ENCODE assay signal across 9 mouse cellular contexts in the genomic region with DNA sequence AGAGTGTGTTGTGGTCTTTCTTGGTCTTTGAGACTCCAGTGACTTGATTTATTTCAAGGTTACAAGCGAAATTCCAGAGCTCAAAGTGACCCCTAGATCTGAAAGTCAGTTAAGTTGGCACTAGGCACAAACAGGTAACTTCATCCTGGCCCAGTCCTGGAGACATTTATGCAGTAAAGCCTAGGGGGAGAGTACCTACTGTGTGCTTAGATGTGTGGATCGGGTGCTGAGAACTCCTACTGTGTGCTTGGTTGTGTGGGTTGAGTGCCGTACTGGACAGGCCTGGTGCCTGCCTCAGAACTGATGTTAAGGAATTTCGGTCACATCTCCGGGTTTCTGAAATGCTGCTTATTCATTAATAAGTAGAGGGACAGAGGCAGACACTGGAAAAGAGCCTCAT. TPM values are rescaled to one million over a fixed set of nuclear protein-coding genes. Genes with fewer than 3 reads are reported as not detected.
DNase-seq lines count a peak whose midpoint lies in the region; ATAC-seq and TF ChIP-seq lines count a peak whose summit lies in the region.
"Had no signal": no experiment of that assay in that cellular context is flagged by ENCODE, and none has a peak within 500 bp of the region (broad histone marks: within the 10 kb centered on the region; RNA-seq: fewer than 3 reads in every experiment).

No protein-coding gene starts in this region.

- TF ChIP-seq EP300 in liver, postnatal 0 days (IDR thresholded peaks at IDR 0.05; ENCODE audit: low read depth) = no peak

- H3K4me2 ChIP-seq in heart, embryonic 16.5 days (ENCODE audit: low read depth, low read length) = peak overlapping the region; percentile 90
- peak overlapping the region; percentile 76 for H3K4me2 ChIP-seq in forebrain, embryonic 16.5 days (ENCODE audit: low read length)
- peak overlapping the region; percentile 96 for H3K4me2 ChIP-seq in liver, postnatal 0 days (ENCODE audit: low read depth, low read length)

- peaks cover 26% of the 10 kb centered on the region for H3K36me3 ChIP-seq in heart, embryonic 16.5 days (ENCODE audit: control insufficient read depth, insufficient read depth)
- peaks cover 10% of the 10 kb centered on the region for H3K36me3 ChIP-seq in ES-E14 (ENCODE audit: control insufficient read depth, insufficient read depth, low read length, poor library complexity, severe bottlenecking)
- peaks cover 3% of the 10 kb centered on the region for H3K36me3 ChIP-seq in forebrain, embryonic 16.5 days (ENCODE audit: control insufficient read depth, insufficient read depth)
- H3K36me3 ChIP-seq in liver, postnatal 0 days (replicated peaks; ENCODE audit: insufficient read depth, low read length) = peaks cover 28% of the 10 kb centered on the region

- WGBS in heart, embryonic 16.5 days = 83% methylated on average over 5 of the region's 5 CpGs
- 88% methylated on average over 5 of the region's 5 CpGs for WGBS in forebrain, embryonic 16.5 days
- WGBS in liver, postnatal 0 days (ENCODE audit: insufficient replicate concordance) = 90% methylated on average over 5 of the region's 5 CpGs

- peaks cover 10% of the 10 kb centered on the region for H3K4me1 ChIP-seq in heart, embryonic 16.5 days (ENCODE audit: control insufficient read depth, insufficient read depth, low read length)
- no peaks in the 10 kb centered on the region for H3K4me1 ChIP-seq in ES-E14 (ENCODE audit: control insufficient read depth in 2 of 2, insufficient read depth in 2 of 2, low read length in 2 of 2, poor library complexity in 1 of 2)
- peaks cover 22% of the 10 kb centered on the region for H3K4me1 ChIP-seq in forebrain, embryonic 16.5 days (replicated peaks; ENCODE audit: control insufficient read depth, insufficient read depth, low read length)
- peaks cover 18% of the 10 kb centered on the region for H3K4me1 ChIP-seq in liver, postnatal 0 days (ENCODE audit: insufficient read depth)

- H3K27me3 ChIP-seq in heart, embryonic 16.5 days (ENCODE audit: control insufficient read depth, insufficient read depth, low read length) = no peaks in the 10 kb centered on the region
- H3K27me3 ChIP-seq in forebrain, embryonic 16.5 days (replicated peaks; ENCODE audit: control insufficient read depth, insufficient read depth, low read length) = no peaks in the 10 kb centered on the region
- no peaks in the 10 kb centered on the region for H3K27me3 ChIP-seq in liver, postnatal 0 days (ENCODE audit: insufficient read depth, low read length)
- H3K27me3 ChIP-seq: Patski had no signal

- intact Hi-C loops in heart, postnatal 25 days (cut with DNase I) = loop anchor here (5.0 kb wide), 1 partner anchor 51 kb away; the partner anchor contains the start of gene Atxn2

- peak overlapping the region; percentile 93 for H3K9ac ChIP-seq in heart, embryonic 16.5 days (ENCODE audit: low read length)
- H3K9ac ChIP-seq in ES-E14 (ENCODE audit: insufficient read depth, low read depth, low read length, poor library complexity, severe bottlenecking) = peak overlapping the region; percentile 92; the same call in 1 of the 2 replicates
- H3K9ac ChIP-seq in forebrain, embryonic 16.5 days (replicated peaks; ENCODE audit: low read depth, low read length) = no peak overlapping the region
- peak overlapping the region; percentile 93 for H3K9ac ChIP-seq in liver, postnatal 0 days (replicated peaks)

- no peaks in the 10 kb centered on the region for H3K9me3 ChIP-seq in heart, embryonic 16.5 days (replicated peaks; ENCODE audit: control insufficient read depth, low read length)
- no peaks in the 10 kb centered on the region for H3K9me3 ChIP-seq in ES-E14 (ENCODE audit: control insufficient read depth, insufficient read depth, low read depth, low read length)
- no peaks in the 10 kb centered on the region for H3K9me3 ChIP-seq in forebrain, embryonic 16.5 days (ENCODE audit: control insufficient read depth, low read length)
- H3K9me3 ChIP-seq in liver, postnatal 0 days (ENCODE audit: low read length) = no peaks in the 10 kb centered on the region

- H3K4me3 ChIP-seq in heart, embryonic 16.5 days (ENCODE audit: low read length) = peak overlapping the region; percentile 91
- H3K4me3 ChIP-seq in ES-E14 (ENCODE audit: insufficient read depth in 1 of 2, low read depth in 1 of 2, low read length in 2 of 2, poor library complexity in 1 of 2, severe bottlenecking in 1 of 2) = peak overlapping the region; percentile 64 to 86; a peak in 3 of 4 replicates
- H3K4me3 ChIP-seq in forebrain, embryonic 16.5 days (replicated peaks; ENCODE audit: low read length) = peak overlapping the region; percentile 85
- H3K4me3 ChIP-seq in liver, postnatal 0 days (ENCODE audit: low read depth, low read length) = peak overlapping the region; percentile 94

- ATAC-seq in heart, embryonic 16.5 days (replicated peaks; ENCODE audit: extremely low read depth, insufficient read depth, low FRiP score) = no peak
- ATAC-seq in forebrain, embryonic 16.5 days = no peak
- ATAC-seq in liver, postnatal 0 days = no peak

- DNase-seq in heart, postnatal 25 days (ENCODE audit: low spot score) = no peak
- no peak for DNase-seq in ES-E14 (ENCODE audit: low read depth, low spot score)
- no peak for DNase-seq in liver, postnatal 0 days
- DNase-seq in gastrocnemius, adult 18-20 months (ENCODE audit: low spot score) = no peak
- DNase-seq in right cerebral cortex, postnatal 10 days (ENCODE audit: low spot score in 2 of 2) = no peak
- DNase-seq in gastrocnemius, postnatal 4 days (ENCODE audit: low spot score in 2 of 2) = no peak

- no peak overlapping the region for H3K27ac ChIP-seq in heart, embryonic 16.5 days (ENCODE audit: low read length)
- H3K27ac ChIP-seq in ES-E14 (ENCODE audit: insufficient read depth, low read depth, low read length, poor library complexity, severe bottlenecking) = no peak overlapping the region
- no peak overlapping the region for H3K27ac ChIP-seq in forebrain, embryonic 16.5 days (ENCODE audit: low read length)
- H3K27ac ChIP-seq in liver, postnatal 0 days (ENCODE audit: low read depth) = peak overlapping the region; percentile 90

- in situ Hi-C loops in ES-E14 (cut with MboI; ENCODE audit: low sequenced_read_pairs in 2 of 2, unreplicated experiment in 2 of 2) = no loop called here

- TF ChIP-seq CTCF in liver, postnatal 0 days (IDR thresholded peaks at IDR 0.05; ENCODE audit: low read depth) = no peak

TF ChIP-seq in ES-E14, 5 proteins besides CTCF, POLR2A, EP300 and RAD21:
- TF ChIP-seq MAFK (IDR thresholded peaks at IDR 0.05; ENCODE audit: insufficient read depth, low read depth, low read length) = no peak
- TF ChIP-seq ZC3H11A (IDR thresholded peaks at IDR 0.05; ENCODE audit: borderline replicate concordance, low read depth, low read length) = no peak
- TF ChIP-seq HCFC1 (IDR thresholded peaks at IDR 0.05; ENCODE audit: borderline replicate concordance, insufficient read depth, low read length) = no peak
- TF ChIP-seq ZNF384 (IDR thresholded peaks at IDR 0.05; ENCODE audit: low read depth, low read length) = no peak
- TF ChIP-seq CHD2 (IDR thresholded peaks at IDR 0.05; ENCODE audit: low read depth, low read length) = no peak

RNA-seq across cellular contexts. Expression of gene Brap, which starts 1.1 kb away (rescaled TPM):
- polyA plus RNA-seq in heart, embryonic 16.5 days (2015; fragmentation: Nextera tagmentation; extraction: Ambion mirVana) = 29.0 and 30.0 TPM in 2 replicates
- total RNA-seq in heart, postnatal 25 days (2021) = 10 to 100 TPM; 26.7 to 27.0 TPM
- total RNA-seq in ES-E14 (2012; rRNA removed) = 24.2 and 31.8 TPM in 2 replicates
- 51.5 and 55.5 TPM in 2 replicates for polyA plus RNA-seq in forebrain, embryonic 16.5 days (2015; fragmentation: Nextera tagmentation; extraction: Ambion mirVana)
- 37.9 and 41.0 TPM in 2 replicates for polyA plus RNA-seq in liver, postnatal 0 days (2015; fragmentation: Nextera tagmentation; extraction: Ambion mirVana)
- 10 to 100 TPM; 29.7 to 31.8 TPM for total RNA-seq in gastrocnemius, adult 18-20 months (2021)
- 10 to 100 TPM; 27.4 to 31.0 TPM for total RNA-seq in gastrocnemius, postnatal 4 days (2021)

RNA-seq across cellular contexts. Expression of gene Acad10, which starts 1.2 kb away (rescaled TPM):
- 2.2 and 2.6 TPM in 2 replicates for polyA plus RNA-seq in heart, embryonic 16.5 days (2015; fragmentation: Nextera tagmentation; extraction: Ambion mirVana)
- total RNA-seq in heart, postnatal 25 days (2021) = 10 to 100 TPM; 18.6 to 21.7 TPM
- total RNA-seq in ES-E14 (2012; rRNA removed) = 14.0 and 24.4 TPM in 2 replicates
- polyA plus RNA-seq in forebrain, embryonic 16.5 days (2015; fragmentation: Nextera tagmentation; extraction: Ambion mirVana) = 0.71 and 1.5 TPM in 2 replicates
- polyA plus RNA-seq in liver, postnatal 0 days (2015; fragmentation: Nextera tagmentation; extraction: Ambion mirVana) = 5.9 and 6.5 TPM in 2 replicates
- total RNA-seq in gastrocnemius, adult 18-20 months (2021) = 10 to 100 TPM; 10.2 to 11.8 TPM
- 1 to 10 TPM; 6.6 to 6.8 TPM for total RNA-seq in gastrocnemius, postnatal 4 days (2021)

RNA-seq across cellular contexts. Expression of gene Acad12, which starts 42.8 kb away (rescaled TPM):
- polyA plus RNA-seq in heart, embryonic 16.5 days (2015; fragmentation: Nextera tagmentation; extraction: Ambion mirVana) = 6.7 TPM in 2 replicates
- total RNA-seq in heart, postnatal 25 days (2021) = 10 to 100 TPM; 54.1 to 60.7 TPM
- total RNA-seq in ES-E14 (2012; rRNA removed) = 6.0 and 8.3 TPM in 2 replicates
- polyA plus RNA-seq in forebrain, embryonic 16.5 days (2015; fragmentation: Nextera tagmentation; extraction: Ambion mirVana) = 1.1 and 1.2 TPM in 2 replicates
- polyA plus RNA-seq in liver, postnatal 0 days (2015; fragmentation: Nextera tagmentation; extraction: Ambion mirVana) = 1.6 and 2.1 TPM in 2 replicates
- total RNA-seq in gastrocnemius, adult 18-20 months (2021) = 10 to 100 TPM; 26.0 to 27.8 TPM
- total RNA-seq in gastrocnemius, postnatal 4 days (2021) = 10 to 100 TPM; 10.6 to 11.5 TPM

RNA-seq across cellular contexts. Expression of gene Atxn2, which starts 49.6 kb away (rescaled TPM):
- polyA plus RNA-seq in heart, embryonic 16.5 days (2015; fragmentation: Nextera tagmentation; extraction: Ambion mirVana) = 36.0 and 38.4 TPM in 2 replicates
- 100 to 1,000 TPM; 148 to 159 TPM for total RNA-seq in heart, postnatal 25 days (2021)
- 45.2 and 58.0 TPM in 2 replicates for total RNA-seq in ES-E14 (2012; rRNA removed)
- 55.8 and 58.3 TPM in 2 replicates for polyA plus RNA-seq in forebrain, embryonic 16.5 days (2015; fragmentation: Nextera tagmentation; extraction: Ambion mirVana)
- 31.6 and 42.8 TPM in 2 replicates for polyA plus RNA-seq in liver, postnatal 0 days (2015; fragmentation: Nextera tagmentation; extraction: Ambion mirVana)
- total RNA-seq in gastrocnemius, adult 18-20 months (2021) = 100 to 1,000 TPM in 1 of 2 experiments, 10 to 100 TPM in 1; 80.1 to 109 TPM
- total RNA-seq in gastrocnemius, postnatal 4 days (2021) = 100 to 1,000 TPM; 143 to 152 TPM
